8 mouse cellular contexts compared by ENCODE assay signal in genomic region chr4:46650086-46650753, GRCm38 (mm10). TPM values are rescaled to one million over a fixed set of nuclear protein-coding genes. Genes with fewer than 3 reads are reported as not detected.
DNase-seq lines count a peak whose midpoint lies in the region.

Gene Tbc1d2, minus strand, starts transcription at chr4:46650209.

- no peaks in the 10 kb centered on the region for H3K9me3 ChIP-seq in megakaryocyte, embryonic 14.5 days

- H3K36me3 ChIP-seq in megakaryocyte, embryonic 14.5 days (replicated peaks; ENCODE audit: low read length): peaks cover 26% of the 10 kb centered on the region

- H3K4me1 ChIP-seq in megakaryocyte, embryonic 14.5 days: peaks cover 50% of the 10 kb centered on the region

- H3K4me3 ChIP-seq in megakaryocyte, embryonic 14.5 days (replicated peaks): peak within 1 kb of the TSS; percentile 98

- peaks cover 3% of the 10 kb centered on the region for H3K27me3 ChIP-seq in megakaryocyte, embryonic 14.5 days (replicated peaks)

- intact Hi-C loops in gastrocnemius, postnatal 14 days (cut with DNase I; ENCODE audit: low total_unique reads): no loop called here

- peak; percentile 97 for DNase-seq in adrenal gland, adult 2 months
- peak; percentile 94 for DNase-seq in embryo, embryonic 11 days
- DNase-seq in gastrocnemius, postnatal 14 days: peak; percentile 93
- DNase-seq in induced T-regulatory cell, adult 2 months (ENCODE audit: low read depth): peak; percentile 97
- peak; percentile 67 to 92 for DNase-seq in left cerebral cortex, adult 9 months (ENCODE audit: low spot score in 2 of 2)
- DNase-seq in right cerebral cortex, adult 2 months (ENCODE audit: low spot score in 2 of 2): peak; percentile 93 to 96
- peak; percentile 71 for DNase-seq in urinary bladder, postnatal 10 days (ENCODE audit: low spot score)

RNA-seq across cellular contexts. Expression of gene Tbc1d2, which starts in this region (rescaled TPM):
- 1 to 10 TPM; 1.4 to 5.1 TPM for total RNA-seq in adrenal gland, adult 2 months (2021)
- 3.4 and 7.0 TPM in 2 replicates for polyA plus RNA-seq in adrenal gland, adult 2 months (2012; rRNA removed)
- 1 to 10 TPM; 1.1 TPM for total RNA-seq in gastrocnemius, postnatal 14 days (2021)
- 4.5 and 7.8 TPM in 2 replicates for polyA plus RNA-seq in megakaryocyte, embryonic 14.5 days (2012; ENCODE audit: insufficient read depth, low replicate concordance)

Comparison
In these comparisons a context has a peak if more than half of its experiments do, and no peak if none do; other contexts are left out.
1. Peak in every context shown above with its lines: DNase-seq and H3K4me3 ChIP-seq.